Mouse (Mus musculus) olfactory bulb, adult 2 months (tissue): ENCODE results near the gene Setd1b.

Source experiments
- CTCF ChIP-seq: fragments of 200-500 bp; IDR thresholded peaks from 2 replicates; pipeline ENCODE4 v1.5.1; 2012; ENCODE audit warnings: low read depth, mild to moderate bottlenecking, low read length, moderate library complexity; ENCODE audit not compliant: insufficient read depth
- POLR2A ChIP-seq: fragments of 200-500 bp; IDR thresholded peaks from 2 replicates; pipeline ENCODE4 v1.6.1; 2012; ENCODE audit warnings: mild to moderate bottlenecking, low read depth, low read length, moderate library complexity; ENCODE audit not compliant: insufficient read depth

GRCm38 (mm10) chr5:123156763-123157162 lies 14.8 kb downstream of the Setd1b start:
- peak; percentile 68; the same call in 1 of the 2 replicates for TF ChIP-seq CTCF
- no peak for TF ChIP-seq POLR2A
